In the genomic region with DNA sequence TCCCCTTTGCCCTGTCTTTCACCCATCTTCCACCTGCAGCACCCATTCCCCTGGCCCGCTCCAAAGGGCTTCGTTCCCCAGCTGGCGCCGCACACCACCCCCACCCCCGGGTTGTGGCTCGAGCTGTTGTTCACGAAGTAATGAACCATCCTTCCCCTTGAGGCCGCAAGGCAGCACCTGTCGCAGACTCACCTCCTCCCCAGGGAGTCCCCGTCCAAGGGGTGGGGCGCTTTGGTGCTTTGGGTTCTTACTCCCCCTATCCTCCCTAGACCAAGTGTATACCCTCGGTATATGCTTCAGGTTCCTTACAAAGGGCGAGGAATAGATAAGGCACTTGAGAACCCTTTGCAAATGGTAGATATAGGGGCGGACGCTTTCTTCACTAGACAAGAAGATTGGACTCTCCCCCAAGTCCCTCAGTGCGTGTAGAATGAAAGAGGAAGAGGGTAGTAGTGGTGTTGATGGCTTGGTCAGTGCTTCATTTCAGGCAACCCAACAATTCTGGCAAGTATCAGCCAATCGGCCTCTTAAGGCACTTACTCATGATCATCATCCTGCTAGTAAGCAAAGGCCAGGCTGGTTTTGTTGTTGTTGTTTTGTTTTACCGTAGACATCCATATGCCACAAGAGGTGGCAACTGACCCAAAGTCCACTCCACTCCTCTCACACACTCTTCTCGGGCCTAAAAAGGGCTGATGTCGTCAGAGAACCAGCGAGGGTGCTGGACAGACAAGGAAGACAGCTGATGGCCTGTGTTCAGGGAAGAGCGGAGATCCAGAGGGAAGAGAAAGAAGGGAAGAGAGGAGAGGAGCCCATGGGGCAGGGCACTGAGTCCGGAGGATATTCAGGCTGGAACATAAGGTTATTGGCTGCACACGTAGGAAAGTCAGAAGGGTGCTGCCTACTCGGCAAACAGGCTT, we compare ENCODE assay signal across 8 mouse cellular contexts. TPM values are rescaled to one million over a fixed set of nuclear protein-coding genes. Genes with fewer than 3 reads are reported as not detected.
DNase-seq lines count a peak whose midpoint lies in the region; ATAC-seq and TF ChIP-seq lines count a peak whose summit lies in the region.

No protein-coding gene starts in this region.

- peaks cover 27% of the 10 kb centered on the region for H3K4me1 ChIP-seq in cerebellum, adult 2 months (ENCODE audit: control insufficient read depth, insufficient read depth, low read length)
- peaks cover 8 to 25% of the 10 kb centered on the region in 2 experiments; a peak in 3 of 4 replicates for H3K4me1 ChIP-seq in ES-E14 (ENCODE audit: control insufficient read depth in 2 of 2, insufficient read depth in 2 of 2, low read length in 2 of 2, poor library complexity in 1 of 2)
- H3K4me1 ChIP-seq in forebrain, embryonic 14.5 days (ENCODE audit: control insufficient read depth, insufficient read depth, low read length): peaks cover 11% of the 10 kb centered on the region
- peaks cover 26% of the 10 kb centered on the region for H3K4me1 ChIP-seq in kidney, postnatal 0 days (replicated peaks; ENCODE audit: insufficient read depth, low read length)
- H3K4me1 ChIP-seq in midbrain, embryonic 10.5 days: peaks cover 68% of the 10 kb centered on the region
- H3K4me1 ChIP-seq in stomach, embryonic 16.5 days (ENCODE audit: control insufficient read depth, insufficient read depth, low read length): peaks cover 44% of the 10 kb centered on the region

- H3K4me3 ChIP-seq in cerebellum, adult 2 months (replicated peaks; ENCODE audit: insufficient read depth, low read depth, low read length): peak overlapping the region; percentile 61
- H3K4me3 ChIP-seq in ES-E14 (ENCODE audit: insufficient read depth in 1 of 2, low read depth in 1 of 2, low read length in 2 of 2, poor library complexity in 1 of 2, severe bottlenecking in 1 of 2): peak overlapping the region; percentile 82 to 85
- H3K4me3 ChIP-seq in forebrain, embryonic 14.5 days (ENCODE audit: low read depth, low read length): peak overlapping the region; percentile 59
- H3K4me3 ChIP-seq in kidney, postnatal 0 days (replicated peaks; ENCODE audit: low read depth, low read length): peak overlapping the region; percentile 66
- H3K4me3 ChIP-seq in midbrain, embryonic 10.5 days: peak overlapping the region; percentile 70
- peak overlapping the region; percentile 81 for H3K4me3 ChIP-seq in stomach, embryonic 16.5 days (replicated peaks; ENCODE audit: low read length)

- ATAC-seq in forebrain, embryonic 14.5 days: no peak
- ATAC-seq in kidney, postnatal 0 days (replicated peaks; ENCODE audit: low FRiP score, low read depth): no peak
- no peak for ATAC-seq in stomach, embryonic 16.5 days (ENCODE audit: insufficient read depth, low FRiP score)

- H3K9ac ChIP-seq in ES-E14 (ENCODE audit: insufficient read depth, low read depth, low read length, poor library complexity, severe bottlenecking): peak overlapping the region; percentile 82
- peak overlapping the region; percentile 57; the same call in 1 of the 2 replicates for H3K9ac ChIP-seq in forebrain, embryonic 14.5 days (ENCODE audit: low read length)
- H3K9ac ChIP-seq in kidney, postnatal 0 days (ENCODE audit: low read depth, low read length): peak overlapping the region; percentile 80; the same call in 1 of the 2 replicates
- peak overlapping the region; percentile 90 for H3K9ac ChIP-seq in stomach, embryonic 16.5 days (ENCODE audit: low read length)

- H3K27me3 ChIP-seq in cerebellum, adult 2 months (ENCODE audit: control insufficient read depth, insufficient read depth, low read length): no peaks in the 10 kb centered on the region
- peaks cover 10% of the 10 kb centered on the region for H3K27me3 ChIP-seq in forebrain, embryonic 14.5 days (replicated peaks; ENCODE audit: control insufficient read depth, insufficient read depth, low read length)
- no peaks in the 10 kb centered on the region for H3K27me3 ChIP-seq in kidney, postnatal 0 days (ENCODE audit: insufficient read depth, low read length)
- H3K27me3 ChIP-seq in midbrain, embryonic 10.5 days (ENCODE audit: low read depth, poor library complexity, severe bottlenecking): peaks cover 77% of the 10 kb centered on the region
- no peaks in the 10 kb centered on the region for H3K27me3 ChIP-seq in stomach, embryonic 16.5 days (ENCODE audit: control insufficient read depth, insufficient read depth, low read length)

- WGBS in cerebellum, adult 2 months: 53% methylated on average over 25 of the region's 25 CpGs
- WGBS in forebrain, embryonic 14.5 days: 46% methylated on average over 25 of the region's 25 CpGs
- 49% methylated on average over 25 of the region's 25 CpGs for WGBS in kidney, postnatal 0 days
- WGBS in midbrain, embryonic 10.5 days: 37% methylated on average over 25 of the region's 25 CpGs
- 46% methylated on average over 25 of the region's 25 CpGs for WGBS in stomach, embryonic 16.5 days

- in situ Hi-C loops in ES-E14 (cut with MboI; ENCODE audit: low sequenced_read_pairs in 2 of 2, unreplicated experiment in 2 of 2): no loop called here

- H3K9me3 ChIP-seq in ES-E14 (ENCODE audit: control insufficient read depth, insufficient read depth, low read depth, low read length): no peaks in the 10 kb centered on the region
- H3K9me3 ChIP-seq in forebrain, embryonic 14.5 days (replicated peaks; ENCODE audit: control insufficient read depth, low read length): no peaks in the 10 kb centered on the region
- no peaks in the 10 kb centered on the region for H3K9me3 ChIP-seq in kidney, postnatal 0 days (replicated peaks; ENCODE audit: low read length)
- H3K9me3 ChIP-seq in midbrain, embryonic 10.5 days (replicated peaks): no peaks in the 10 kb centered on the region
- H3K9me3 ChIP-seq in stomach, embryonic 16.5 days (replicated peaks; ENCODE audit: control insufficient read depth, low read length): no peaks in the 10 kb centered on the region

- H3K27ac ChIP-seq in cerebellum, adult 2 months (ENCODE audit: insufficient read depth, low read length): no peak overlapping the region
- peak overlapping the region; percentile 22; the same call in 1 of the 2 replicates for H3K27ac ChIP-seq in ES-E14 (ENCODE audit: insufficient read depth, low read depth, low read length, poor library complexity, severe bottlenecking)
- no peak overlapping the region for H3K27ac ChIP-seq in forebrain, embryonic 14.5 days (ENCODE audit: low read depth, low read length)
- H3K27ac ChIP-seq in kidney, postnatal 0 days: peak overlapping the region; percentile 97
- H3K27ac ChIP-seq in midbrain, embryonic 10.5 days (replicated peaks): peak overlapping the region; percentile 70
- peak overlapping the region; percentile 91 for H3K27ac ChIP-seq in stomach, embryonic 16.5 days (ENCODE audit: low read length)

- no peak for TF ChIP-seq POLR2A in cerebellum, adult 2 months (IDR thresholded peaks at IDR 0.05; ENCODE audit: borderline replicate concordance, insufficient read depth, low read length)

- H3K4me2 ChIP-seq in forebrain, embryonic 14.5 days (ENCODE audit: low read length): peak overlapping the region; percentile 99
- peak overlapping the region; percentile 93 for H3K4me2 ChIP-seq in kidney, postnatal 0 days (ENCODE audit: low read length)
- H3K4me2 ChIP-seq in stomach, embryonic 16.5 days (ENCODE audit: low read depth, low read length): peak overlapping the region; percentile 87

- H3K36me3 ChIP-seq in ES-E14 (ENCODE audit: control insufficient read depth, insufficient read depth, low read length, poor library complexity, severe bottlenecking): peaks cover 23% of the 10 kb centered on the region
- no peaks in the 10 kb centered on the region for H3K36me3 ChIP-seq in forebrain, embryonic 14.5 days (ENCODE audit: control insufficient read depth, insufficient read depth, low read length)
- peaks cover 18% of the 10 kb centered on the region for H3K36me3 ChIP-seq in kidney, postnatal 0 days (ENCODE audit: insufficient read depth, low read length)
- peaks cover 4% of the 10 kb centered on the region; the same call in 1 of the 2 replicates for H3K36me3 ChIP-seq in midbrain, embryonic 10.5 days
- no peaks in the 10 kb centered on the region for H3K36me3 ChIP-seq in stomach, embryonic 16.5 days (ENCODE audit: control insufficient read depth, insufficient read depth, low read length)

- no peak for TF ChIP-seq CTCF in cerebellum, adult 2 months (IDR thresholded peaks at IDR 0.05; ENCODE audit: borderline replicate concordance, insufficient read depth, low read depth, low read length)
- no peak for TF ChIP-seq CTCF in kidney, postnatal 0 days (IDR thresholded peaks at IDR 0.05; ENCODE audit: low read depth)

- peak in 1 of 2 experiments; percentile 40 for DNase-seq in cerebellum, adult 2 months
- no peak for DNase-seq in cerebellum, adult 8-10 months
- no peak for DNase-seq in ES-E14 (ENCODE audit: low read depth, low spot score)
- DNase-seq in forebrain, embryonic 14.5 days (ENCODE audit: low spot score): no peak
- DNase-seq in kidney, postnatal 0 days (ENCODE audit: low spot score): no peak
- DNase-seq in midbrain, embryonic 10.5 days (ENCODE audit: low spot score): no peak
- DNase-seq in frontal cortex, postnatal 36 days (ENCODE audit: low spot score in 2 of 2): no peak

TF ChIP-seq in ES-E14, 5 proteins besides CTCF, POLR2A, EP300 and RAD21 (continues in another document):
- no peak for TF ChIP-seq HCFC1 (IDR thresholded peaks at IDR 0.05; ENCODE audit: borderline replicate concordance, insufficient read depth, low read length)

RNA-seq across cellular contexts. Expression of gene Myo1c, which starts 4.4 kb away (rescaled TPM):
- polyA plus RNA-seq in cerebellum, adult 2 months (2012; rRNA removed): 26.9 and 28.5 TPM in 2 replicates
- 62.8 and 62.9 TPM in 2 replicates for total RNA-seq in ES-E14 (2012; rRNA removed)
- 5.7 and 6.6 TPM in 2 replicates for polyA plus RNA-seq in forebrain, embryonic 14.5 days (2014; fragmentation: Nextera tagmentation; extraction: Ambion mirVana)
- 55.3 and 60.8 TPM in 2 replicates for polyA plus RNA-seq in kidney, postnatal 0 days (2015; fragmentation: Nextera tagmentation; extraction: Ambion mirVana)
- polyA plus RNA-seq in midbrain, embryonic 10.5 days (2016; fragmentation: Nextera tagmentation; extraction: Ambion mirVana): 16.4 and 19.3 TPM in 2 replicates
- 70.5 and 74.3 TPM in 2 replicates for polyA plus RNA-seq in stomach, embryonic 16.5 days (2015; fragmentation: Nextera tagmentation; extraction: Ambion mirVana)

RNA-seq across cellular contexts. Expression of gene Inpp5k, which starts 23.9 kb away (rescaled TPM):
- 81.3 and 87.4 TPM in 2 replicates for polyA plus RNA-seq in cerebellum, adult 2 months (2012; rRNA removed)
- 12.2 and 13.8 TPM in 2 replicates for total RNA-seq in ES-E14 (2012; rRNA removed)
- polyA plus RNA-seq in forebrain, embryonic 14.5 days (2014; fragmentation: Nextera tagmentation; extraction: Ambion mirVana): 53.9 and 55.5 TPM in 2 replicates
- polyA plus RNA-seq in kidney, postnatal 0 days (2015; fragmentation: Nextera tagmentation; extraction: Ambion mirVana): 35.9 and 38.6 TPM in 2 replicates
- 19.6 and 23.8 TPM in 2 replicates for polyA plus RNA-seq in midbrain, embryonic 10.5 days (2016; fragmentation: Nextera tagmentation; extraction: Ambion mirVana)
- polyA plus RNA-seq in stomach, embryonic 16.5 days (2015; fragmentation: Nextera tagmentation; extraction: Ambion mirVana): 20.6 and 24.2 TPM in 2 replicates

RNA-seq across cellular contexts. Expression of gene Crk, which starts 24.3 kb away (rescaled TPM):
- 80.6 and 83.1 TPM in 2 replicates for polyA plus RNA-seq in cerebellum, adult 2 months (2012; rRNA removed)
- 68.1 and 71.3 TPM in 2 replicates for total RNA-seq in ES-E14 (2012; rRNA removed)
- polyA plus RNA-seq in forebrain, embryonic 14.5 days (2014; fragmentation: Nextera tagmentation; extraction: Ambion mirVana): 105 and 109 TPM in 2 replicates
- 106 and 112 TPM in 2 replicates for polyA plus RNA-seq in kidney, postnatal 0 days (2015; fragmentation: Nextera tagmentation; extraction: Ambion mirVana)
- polyA plus RNA-seq in midbrain, embryonic 10.5 days (2016; fragmentation: Nextera tagmentation; extraction: Ambion mirVana): 127 and 133 TPM in 2 replicates
- polyA plus RNA-seq in stomach, embryonic 16.5 days (2015; fragmentation: Nextera tagmentation; extraction: Ambion mirVana): 106 and 107 TPM in 2 replicates

Comparison
In these comparisons a context has a peak if more than half of its experiments do, and no peak if none do; other contexts are left out.
1. H3K27ac ChIP-seq: peak in ES-E14 (single experiment), kidney, postnatal 0 days (single experiment), midbrain, embryonic 10.5 days (single experiment) and stomach, embryonic 16.5 days (single experiment); none in cerebellum, adult 2 months (single experiment) and forebrain, embryonic 14.5 days (single experiment).
2. Peak in every context shown above with its lines, with median percentiles within 50 percentile points of each other: H3K4me3 ChIP-seq, H3K9ac ChIP-seq and H3K4me2 ChIP-seq.